Mouse (Mus musculus): ENCODE measurements around the gene Gm20828. TPM values are rescaled to one million over a fixed set of nuclear protein-coding genes. Genes with fewer than 3 reads are reported as not detected.
"Not testable (repeated sequence)": the region's sequence is repeated elsewhere in the genome, so short reads cannot be mapped to it uniquely, and the experiment has no call there.

Gene Gm20828
- polyA plus RNA-seq (2011; ENCODE audit: insufficient read depth, insufficient read length, low replicate concordance, missing spikeins) = not detected in 2 replicates

GRCm38 (mm10) chrY:11199274-11199673, at the start of gene Gm20828:
Gene Gm20828 (minus strand): TSS chrY:11199374.
- not testable (repeated sequence) for H3K27ac ChIP-seq (ENCODE audit: control insufficient read depth, insufficient read depth, low read depth, low read length, poor library complexity); H3K4me3 ChIP-seq (replicated peaks; ENCODE audit: control insufficient read depth, low read depth, low read length); H3K4me1 ChIP-seq (ENCODE audit: control insufficient read depth, insufficient read depth, low read length)
- no CpG with 5 or more reads among the region's 3 CpGs for WGBS

All from bone marrow, adult 2 months (tissue).